Mouse (Mus musculus): ENCODE measurements around the gene Tmem203.

GRCm38 (mm10) chr2:25210686-25211085 lies 44.6 kb upstream of the Tmem203 start:
- no peak for TF ChIP-seq POLR2A (IDR thresholded peaks at IDR 0.05; ENCODE audit: borderline replicate concordance, extremely low read depth, insufficient read depth, insufficient read length, poor library complexity, severe bottlenecking)
- no peak for TF ChIP-seq CTCF (IDR thresholded peaks at IDR 0.05; ENCODE audit: borderline replicate concordance, extremely low read depth, insufficient read depth, insufficient read length)
